Mouse (Mus musculus): ENCODE measurements around the gene Asb7. TPM values are rescaled to one million over a fixed set of nuclear protein-coding genes. Genes with fewer than 3 reads are reported as not detected.

Asb7 gene
- polyA plus RNA-seq, 1 experiment from 2014 or later: 6.8 TPM

DNA sequence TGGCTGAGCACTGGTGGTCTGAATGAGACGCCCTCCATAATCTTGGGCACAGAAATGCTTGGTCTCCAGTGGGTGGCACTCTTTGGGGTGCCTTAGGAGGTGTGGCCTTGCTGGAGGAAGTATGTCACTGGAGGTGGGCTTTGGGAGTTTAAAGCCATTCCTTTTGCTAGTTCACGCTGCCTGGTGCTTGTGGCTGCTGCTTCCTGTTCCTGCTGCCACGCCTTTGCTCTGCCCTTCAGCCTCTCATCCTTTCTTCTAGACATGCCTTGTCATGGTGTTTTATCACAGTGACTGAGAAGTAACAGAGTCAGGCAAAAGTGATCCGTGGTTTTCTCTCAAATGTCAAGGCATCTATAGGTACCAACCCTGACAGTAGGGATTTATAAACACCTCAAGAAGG, 37.2 kb downstream of the Asb7 start:
- peaks cover 55% of the 10 kb centered on the region for H3K36me3 ChIP-seq
- H3K27ac ChIP-seq: no peak overlapping the region; the same call in 1 of the 2 replicates
- no peak overlapping the region for H3K9ac ChIP-seq
- peaks cover 6% of the 10 kb centered on the region; the same call in 1 of the 2 replicates for H3K4me1 ChIP-seq
- no peaks in the 10 kb centered on the region for H3K9me3 ChIP-seq (replicated peaks)
- H3K27me3 ChIP-seq (replicated peaks): no peaks in the 10 kb centered on the region
- H3K4me2 ChIP-seq: no peak overlapping the region
- WGBS (ENCODE audit: insufficient replicate concordance): 38% methylated on average over 4 of the region's 4 CpGs
- no peak overlapping the region for H3K4me3 ChIP-seq
- 0 out of 2 replicates have a peak, but pooled peaks have one; percentile 32 for ATAC-seq

DNA sequence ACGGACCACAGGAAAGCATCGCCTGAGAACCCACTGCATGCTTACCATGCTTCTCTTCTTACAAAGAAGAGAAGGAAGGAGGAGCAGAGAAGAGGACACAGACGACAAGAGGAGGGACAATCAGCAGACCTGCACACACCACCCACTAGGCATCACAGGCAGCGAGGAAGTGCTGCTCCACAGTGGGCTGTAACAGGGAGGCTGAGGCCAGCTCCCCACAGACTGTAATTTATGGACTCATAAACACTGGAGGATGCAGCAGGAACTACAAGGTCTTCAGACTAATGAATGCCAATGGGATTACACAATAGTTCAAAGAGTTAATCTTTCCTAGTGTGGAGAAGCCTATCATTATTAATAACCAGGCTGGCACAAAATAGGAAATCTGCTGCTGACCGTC, 38.5 kb downstream of the Asb7 start:
- Histone ChIP-seq H3K4me2 (no peak overlapping the region), H3K9me3 (replicated peaks) (no peaks in the 10 kb centered on the region), H3K4me3 (no peak overlapping the region), H3K36me3 (peaks cover 48% of the 10 kb centered on the region), H3K27ac (no peak overlapping the region), H3K9ac (no peak overlapping the region), H3K27me3 (replicated peaks) (no peaks in the 10 kb centered on the region), H3K4me1 (peaks cover 6% of the 10 kb centered on the region; the same call in 1 of the 2 replicates)
- no peak for ATAC-seq
- 79% methylated on average over 5 of the region's 5 CpGs for WGBS (ENCODE audit: insufficient replicate concordance)

GRCm38 (mm10) chr7:66649181-66649580, 40.2 kb downstream of the Asb7 start:
- 49% methylated on average over 2 of the region's 2 CpGs for WGBS (ENCODE audit: insufficient replicate concordance)
- Histone ChIP-seq H3K36me3 (peaks cover 32% of the 10 kb centered on the region), H3K4me2 (no peak overlapping the region), H3K4me3 (no peak overlapping the region), H3K9me3 (replicated peaks) (no peaks in the 10 kb centered on the region), H3K4me1 (peaks cover 6% of the 10 kb centered on the region; the same call in 1 of the 2 replicates), H3K9ac (no peak overlapping the region), H3K27ac (no peak overlapping the region), H3K27me3 (replicated peaks) (no peaks in the 10 kb centered on the region)
- no peak for ATAC-seq

DNA sequence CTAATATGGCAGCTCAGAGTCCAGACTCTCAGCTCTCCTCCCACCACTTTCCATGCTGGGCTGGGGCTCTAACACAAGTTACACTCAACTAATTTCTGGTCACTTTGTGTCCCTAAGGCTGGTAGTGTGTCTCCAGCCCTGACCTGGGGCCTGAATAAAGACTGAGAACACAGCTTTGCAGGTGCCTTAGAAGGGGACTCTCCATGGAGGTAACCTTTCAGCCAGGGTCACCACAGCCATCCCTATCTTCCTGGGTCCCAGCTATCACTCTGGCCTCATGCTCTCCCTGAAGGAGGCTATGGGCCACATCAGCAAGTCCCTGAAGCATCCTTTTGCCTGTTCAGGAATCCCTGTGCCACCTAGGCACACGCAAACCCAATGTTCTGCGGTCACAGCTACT, 43.7 kb downstream of the Asb7 start:
- WGBS (ENCODE audit: insufficient replicate concordance): 79% methylated on average over 2 of the region's 2 CpGs
- H3K27ac ChIP-seq: no peak overlapping the region
- no peak overlapping the region for H3K9ac ChIP-seq
- H3K4me1 ChIP-seq: no peaks in the 10 kb centered on the region
- H3K27me3 ChIP-seq (replicated peaks): no peaks in the 10 kb centered on the region
- ATAC-seq: no peak
- H3K9me3 ChIP-seq (replicated peaks): no peaks in the 10 kb centered on the region
- H3K4me2 ChIP-seq: no peak overlapping the region
- peaks cover 23% of the 10 kb centered on the region for H3K36me3 ChIP-seq
- H3K4me3 ChIP-seq: no peak overlapping the region

DNA sequence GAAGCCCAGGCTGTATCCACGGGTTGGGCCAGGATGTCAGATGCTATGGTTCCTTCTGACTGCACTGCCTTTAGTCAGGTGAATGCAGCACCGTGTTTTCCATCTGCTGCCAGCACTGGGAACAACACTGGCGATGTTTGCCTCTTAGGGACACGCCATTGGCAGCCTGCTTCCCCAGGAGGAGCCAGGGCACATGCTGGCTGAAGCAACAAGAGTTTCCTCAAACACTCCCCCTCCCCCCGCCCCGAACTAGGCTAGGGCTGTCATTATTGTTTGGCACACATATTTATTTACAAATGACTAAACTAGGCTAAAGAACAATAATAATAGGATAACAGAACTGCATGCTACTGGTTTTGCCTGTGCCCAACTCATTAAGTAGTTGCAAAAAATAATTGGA, 56.0 kb downstream of the Asb7 start:
- 55% methylated on average over 6 of the region's 6 CpGs for WGBS (ENCODE audit: insufficient replicate concordance)

DNA sequence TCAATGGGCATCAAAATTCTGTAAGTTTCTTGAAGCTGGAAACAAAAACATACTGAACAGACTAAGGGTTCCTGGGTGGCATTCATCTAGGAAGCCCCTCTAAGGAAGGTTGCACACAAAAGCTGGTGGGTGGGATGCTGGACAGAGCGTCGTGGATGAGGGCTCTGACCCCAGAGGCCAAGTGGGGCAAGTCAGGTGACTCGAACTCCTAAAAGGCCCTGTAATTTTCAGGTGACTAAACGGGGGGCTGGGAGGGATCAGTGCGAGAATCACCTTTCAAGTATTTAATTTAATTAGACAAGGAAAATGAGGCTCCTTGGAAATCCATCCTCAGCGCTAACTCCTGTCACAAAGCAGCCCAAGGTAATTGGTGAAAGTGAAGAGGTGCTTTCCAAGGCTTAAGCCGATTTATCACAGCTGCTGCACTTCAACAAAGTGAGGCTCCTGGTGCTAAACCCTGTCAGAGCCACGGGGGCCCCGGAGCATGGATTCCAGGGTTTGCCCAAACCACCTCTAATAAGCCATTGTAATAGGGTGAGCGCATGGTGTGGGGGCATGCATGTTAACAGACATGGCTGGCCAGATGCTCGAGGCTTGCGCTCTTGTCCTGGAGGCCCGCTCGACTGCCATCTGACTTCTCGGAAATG, 59.1 kb downstream of the Asb7 start:
- H3K9ac ChIP-seq: no peak overlapping the region
- WGBS (ENCODE audit: insufficient replicate concordance): 74% methylated on average over 15 of the region's 15 CpGs

More for the DNA sequence above, 56.0 kb downstream of the Asb7 start:
- Histone ChIP-seq H3K4me2 (no peak overlapping the region), H3K36me3 (no peaks in the 10 kb centered on the region), H3K4me1 (no peaks in the 10 kb centered on the region), H3K27me3 (replicated peaks) (no peaks in the 10 kb centered on the region), H3K27ac (no peak overlapping the region), H3K9ac (no peak overlapping the region), H3K4me3 (no peak overlapping the region), H3K9me3 (replicated peaks) (no peaks in the 10 kb centered on the region)
- ATAC-seq: no peak

GRCm38 (mm10) chr7:66629419-66629818, 60.0 kb downstream of the Asb7 start:
- no peaks in the 10 kb centered on the region for H3K36me3 ChIP-seq

More for the DNA sequence above, 59.1 kb downstream of the Asb7 start:
- Histone ChIP-seq H3K27ac (no peak overlapping the region), H3K9me3 (replicated peaks) (no peaks in the 10 kb centered on the region), H3K4me2 (no peak overlapping the region), H3K27me3 (replicated peaks) (no peaks in the 10 kb centered on the region), H3K4me1 (no peaks in the 10 kb centered on the region), H3K36me3 (no peaks in the 10 kb centered on the region), H3K4me3 (no peak overlapping the region)
- ATAC-seq: no peak

DNA sequence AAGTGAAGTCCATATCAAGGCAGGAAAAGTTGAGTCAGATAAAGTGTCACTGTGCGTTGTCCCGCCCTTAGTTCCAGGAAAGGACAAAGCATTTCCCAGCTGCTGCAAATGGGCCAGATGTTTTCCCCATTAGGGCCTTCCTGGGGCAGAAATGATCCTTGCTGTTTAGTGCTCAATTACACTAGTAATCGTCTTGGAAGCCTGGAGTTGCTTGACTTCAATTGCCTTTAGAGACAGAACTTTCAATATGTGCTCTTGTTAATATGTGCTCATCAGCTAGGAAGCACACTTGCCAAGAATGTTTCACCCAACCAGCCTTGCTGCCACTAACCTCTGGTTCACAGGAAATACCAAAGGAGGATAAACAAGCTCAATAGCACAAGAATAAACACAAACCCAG, 66.0 kb downstream of the Asb7 start:
- no peak overlapping the region for H3K4me3 ChIP-seq
- H3K9ac ChIP-seq: no peak overlapping the region
- no peaks in the 10 kb centered on the region for H3K36me3 ChIP-seq
- H3K27me3 ChIP-seq (replicated peaks): no peaks in the 10 kb centered on the region
- no peaks in the 10 kb centered on the region for H3K4me1 ChIP-seq
- no peak overlapping the region for H3K4me2 ChIP-seq
- no peak for ATAC-seq
- H3K27ac ChIP-seq: no peak overlapping the region
- no peaks in the 10 kb centered on the region for H3K9me3 ChIP-seq (replicated peaks)
- WGBS (ENCODE audit: insufficient replicate concordance): 39% methylated on average over 3 of the region's 3 CpGs

More at GRCm38 (mm10) chr7:66629419-66629818, 60.0 kb downstream of the Asb7 start:
- no peaks in the 10 kb centered on the region for H3K27me3 ChIP-seq (replicated peaks)
- WGBS (ENCODE audit: insufficient replicate concordance): 59% methylated on average over 4 of the region's 4 CpGs
- no peak overlapping the region for H3K9ac ChIP-seq
- no peak overlapping the region for H3K27ac ChIP-seq
- no peaks in the 10 kb centered on the region for H3K9me3 ChIP-seq (replicated peaks)
- H3K4me3 ChIP-seq: no peak overlapping the region
- no peaks in the 10 kb centered on the region for H3K4me1 ChIP-seq
- H3K4me2 ChIP-seq: no peak overlapping the region
- ATAC-seq: no peak

- Histone ChIP-seq H3K27me3 (replicated peaks) (no peaks in the 10 kb centered on the region), H3K9me3 (replicated peaks) (no peaks in the 10 kb centered on the region), H3K9ac (no peak overlapping the region), H3K4me3 (no peak overlapping the region), H3K27ac (no peak overlapping the region), H3K4me1 (no peaks in the 10 kb centered on the region), H3K4me2 (no peak overlapping the region), H3K36me3 (no peaks in the 10 kb centered on the region)
- ATAC-seq: no peak
Measured at GRCm38 (mm10) chr7:66601846-66602245, 87.5 kb downstream of the Asb7 start.

DNA sequence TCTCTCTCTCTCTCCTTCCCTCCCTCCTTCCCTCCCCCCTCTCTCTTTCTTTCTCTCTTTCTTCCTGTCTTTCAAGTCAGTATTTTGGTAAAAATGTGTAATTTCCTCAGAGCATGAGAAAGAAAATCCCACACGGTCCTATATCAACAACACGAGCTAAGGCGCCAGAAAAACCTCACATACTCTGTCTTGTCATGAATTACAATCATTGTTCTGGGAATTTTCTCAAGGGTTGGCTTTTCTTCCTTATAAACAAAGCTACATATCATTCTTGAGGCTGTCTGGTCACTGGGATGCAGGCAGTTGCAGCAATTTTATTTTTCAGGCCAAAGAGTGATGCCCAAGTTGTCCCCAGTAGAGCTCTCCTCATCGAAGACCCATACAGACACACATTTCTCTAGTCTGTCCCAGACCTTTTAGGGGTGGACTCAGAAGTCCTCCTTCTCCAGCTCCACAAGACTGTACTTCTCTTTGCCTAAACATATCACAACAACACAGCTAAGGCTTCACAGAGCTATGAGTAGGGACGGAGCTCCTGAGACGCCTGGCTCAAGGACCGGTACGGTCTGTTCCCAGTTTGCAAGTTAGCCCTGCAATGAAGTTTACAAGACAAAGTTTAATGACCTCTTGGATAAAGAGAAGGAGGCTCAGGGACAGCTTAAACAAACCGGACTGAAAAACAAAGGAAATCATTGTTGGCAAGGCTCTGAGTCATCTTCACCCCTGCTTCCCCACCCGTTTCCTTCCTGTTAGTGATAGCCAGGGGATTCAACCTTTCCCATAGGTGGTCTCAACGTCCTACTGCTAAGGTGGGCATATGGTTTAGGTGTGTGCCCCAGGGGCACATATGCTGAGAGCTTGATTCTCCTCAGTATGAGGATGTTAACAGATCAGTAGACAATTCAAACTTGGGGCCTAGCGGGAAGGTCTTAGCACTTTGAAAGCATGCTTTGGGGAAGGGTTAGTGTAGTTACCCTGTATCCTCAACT, 88.5 kb downstream of the Asb7 start:
- Histone ChIP-seq H3K27ac (no peak overlapping the region), H3K9ac (no peak overlapping the region), H3K4me2 (no peak overlapping the region), H3K9me3 (replicated peaks) (no peaks in the 10 kb centered on the region), H3K27me3 (replicated peaks) (no peaks in the 10 kb centered on the region), H3K4me1 (no peaks in the 10 kb centered on the region), H3K4me3 (no peak overlapping the region), H3K36me3 (no peaks in the 10 kb centered on the region)
- ATAC-seq: no peak
- 64% methylated on average over 12 of the region's 12 CpGs for WGBS (ENCODE audit: insufficient replicate concordance)

DNA sequence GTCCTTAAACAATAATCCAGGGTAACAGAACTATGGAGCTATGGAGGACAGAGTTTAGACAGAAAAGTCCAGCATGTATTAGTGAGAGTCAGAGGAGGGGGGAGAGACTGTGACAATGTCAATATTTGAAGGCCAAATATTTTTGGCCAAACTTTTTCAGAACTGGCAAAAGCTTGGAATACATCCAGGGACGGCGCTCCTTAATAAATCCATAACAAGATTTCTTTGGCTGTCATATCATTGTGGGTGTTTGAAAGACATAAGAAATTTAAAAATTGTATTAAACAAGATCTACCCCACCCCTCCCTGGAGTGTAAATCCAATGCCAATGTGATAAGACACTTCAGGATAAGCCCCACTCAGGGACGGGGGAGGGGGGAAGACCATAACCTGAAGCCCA, 89.3 kb downstream of the Asb7 start:
- no peak for ATAC-seq
- Histone ChIP-seq H3K27ac (no peak overlapping the region), H3K4me1 (no peaks in the 10 kb centered on the region), H3K27me3 (replicated peaks) (no peaks in the 10 kb centered on the region), H3K36me3 (no peaks in the 10 kb centered on the region), H3K4me3 (no peak overlapping the region), H3K4me2 (no peak overlapping the region), H3K9me3 (replicated peaks) (no peaks in the 10 kb centered on the region), H3K9ac (no peak overlapping the region)
- WGBS (ENCODE audit: insufficient replicate concordance): 58% methylated on average over 3 of the region's 3 CpGs

- H3K27me3 ChIP-seq (replicated peaks): no peaks in the 10 kb centered on the region
- ATAC-seq: no peak
- no peak overlapping the region for H3K4me3 ChIP-seq
- WGBS (ENCODE audit: insufficient replicate concordance): 86% methylated on average over 3 of the region's 3 CpGs
- no peaks in the 10 kb centered on the region for H3K36me3 ChIP-seq
- H3K9ac ChIP-seq: no peak overlapping the region
- no peak overlapping the region for H3K27ac ChIP-seq
- no peaks in the 10 kb centered on the region for H3K9me3 ChIP-seq (replicated peaks)
- H3K4me2 ChIP-seq: no peak overlapping the region
- H3K4me1 ChIP-seq: no peaks in the 10 kb centered on the region
Measured at GRCm38 (mm10) chr7:66597900-66598299, 91.5 kb downstream of the Asb7 start.

Measured in liver, embryonic 12.5 days (tissue).